Mouse (Mus musculus) cerebellum, adult 2 months (tissue): ENCODE results near the gene Pknox1. TPM values are rescaled to one million over a fixed set of nuclear protein-coding genes. Genes with fewer than 3 reads are reported as not detected.

Source experiments
- DNase-seq, 2 experiments: peaks; one replicate each; pipeline ENCODE4 v3.0.0; 2021
- H3K27ac ChIP-seq: fragments of 200-500 bp; 2 replicates; pipeline ENCODE4 v1.5.1; 2012; ENCODE audit warnings: low read length, control low read depth, inconsistent platforms; ENCODE audit not compliant: insufficient read depth
- H3K27me3 ChIP-seq: fragments of 200-500 bp; 2 replicates; pipeline ENCODE4 v1.6.1; 2012; ENCODE audit warnings: inconsistent platforms, mild to moderate bottlenecking, low read length, moderate library complexity; ENCODE audit not compliant: control insufficient read depth, insufficient read depth
- H3K4me1 ChIP-seq: fragments of 200-500 bp; 2 replicates; pipeline ENCODE4 v1.6.1; 2011; ENCODE audit warnings: low read length; ENCODE audit not compliant: control insufficient read depth, insufficient read depth
- H3K4me3 ChIP-seq: fragments of 200-500 bp; replicated peaks from 2 replicates; pipeline ENCODE3; 2011; ENCODE audit warnings: mild to moderate bottlenecking, low read depth, low read length, control low read depth; ENCODE audit not compliant: insufficient read depth
- CTCF ChIP-seq: fragments of 200-500 bp; IDR thresholded peaks from 2 replicates; pipeline ENCODE4 v1.5.1; 2011; ENCODE audit warnings: low read depth, mild to moderate bottlenecking, control low read depth, low read length, moderate library complexity, borderline replicate concordance; ENCODE audit not compliant: insufficient read depth
- POLR2A ChIP-seq: fragments of 200-500 bp; IDR thresholded peaks from 2 replicates; pipeline ENCODE4 v1.6.1; 2011; ENCODE audit warnings: low read length, control low read depth, borderline replicate concordance; ENCODE audit not compliant: insufficient read depth
- WGBS: fragments of 180-500 bp; shearing (Covaris S2); methylation state at CpG from one replicate; pipeline ENCODE4 v1.1.7; 2018; 5-methylcytosine and 5-hydroxymethylcytosine counted together
- polyA plus RNA-seq: library from polyadenylated mRNA; depleted of rRNA; stranded (reverse); fragments of >200 nt; gene quantifications from 2 replicates; pipeline ENCODE4 v1.2.3, GENCODE M21; 2012; rRNA removed

Pknox1 gene
- polyA plus RNA-seq, 1 experiment = 23.2 TPM

DNA sequence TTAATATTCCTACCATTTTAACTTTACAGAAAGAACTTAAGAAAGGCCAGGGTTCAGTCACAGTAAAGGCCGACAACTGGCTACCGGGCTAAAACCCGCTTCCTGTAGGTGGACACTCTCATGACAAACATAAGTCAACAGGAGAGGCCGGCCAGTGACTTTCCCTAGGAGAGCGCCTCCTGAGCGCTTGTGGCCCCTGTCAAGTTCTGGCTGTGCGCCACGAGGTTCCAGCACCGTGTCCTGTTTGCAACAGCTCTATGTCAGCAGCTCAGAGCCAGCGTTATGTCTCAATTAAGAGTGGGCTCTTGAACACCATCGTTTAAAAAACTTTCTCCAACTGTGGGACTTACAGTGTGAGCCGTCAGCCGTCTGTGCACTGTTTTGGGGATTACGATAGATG is 87.6 kb downstream of the Pknox1 start:
- H3K4me3 ChIP-seq = no peak overlapping the region
- no peaks in the 10 kb centered on the region for H3K27me3 ChIP-seq
- H3K4me1 ChIP-seq = no peaks in the 10 kb centered on the region
- WGBS = 55% methylated on average over 14 of the region's 14 CpGs
- no peak overlapping the region for H3K27ac ChIP-seq
- TF ChIP-seq CTCF (no peak), POLR2A (no peak)
- no peak for DNase-seq

DNA sequence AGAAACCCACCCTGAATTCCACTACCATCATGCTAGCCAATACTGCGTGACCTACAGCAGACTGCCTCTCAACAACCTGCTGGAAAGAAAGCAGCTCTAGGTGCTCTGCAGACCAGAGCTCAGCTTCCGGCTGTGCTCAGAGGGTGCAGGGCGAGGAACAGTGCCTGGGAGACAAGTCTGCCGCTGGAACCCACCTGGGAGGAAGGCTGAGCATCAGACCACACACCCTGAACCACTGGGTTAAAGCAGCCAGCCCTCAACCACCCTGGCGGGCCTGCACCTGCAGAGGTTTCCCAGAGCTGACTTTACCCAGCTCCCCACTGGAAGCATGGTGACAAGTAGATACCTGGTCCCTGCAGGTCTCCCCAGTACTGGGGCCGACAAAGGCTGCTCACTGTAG is 88.7 kb downstream of the Pknox1 start:
- no peaks in the 10 kb centered on the region for H3K27me3 ChIP-seq
- no peak for TF ChIP-seq CTCF
- TF ChIP-seq POLR2A = no peak
- DNase-seq = no peak
- no peak overlapping the region for H3K27ac ChIP-seq
- no peak overlapping the region for H3K4me3 ChIP-seq
- H3K4me1 ChIP-seq = no peaks in the 10 kb centered on the region
- WGBS = 85% methylated on average over 6 of the region's 6 CpGs

- Histone ChIP-seq H3K4me1 (no peaks in the 10 kb centered on the region; the same call in 1 of the 2 replicates), H3K4me3 (no peak overlapping the region), H3K27me3 (no peaks in the 10 kb centered on the region), H3K27ac (no peak overlapping the region)
- no peak for DNase-seq
- 46% methylated on average over 4 of the region's 4 CpGs for WGBS
- TF ChIP-seq POLR2A (no peak), CTCF (no peak)
These were observed 90.8 kb downstream of the Pknox1 start for GRCm38 (mm10) chr17:31655366-31655765.

DNA sequence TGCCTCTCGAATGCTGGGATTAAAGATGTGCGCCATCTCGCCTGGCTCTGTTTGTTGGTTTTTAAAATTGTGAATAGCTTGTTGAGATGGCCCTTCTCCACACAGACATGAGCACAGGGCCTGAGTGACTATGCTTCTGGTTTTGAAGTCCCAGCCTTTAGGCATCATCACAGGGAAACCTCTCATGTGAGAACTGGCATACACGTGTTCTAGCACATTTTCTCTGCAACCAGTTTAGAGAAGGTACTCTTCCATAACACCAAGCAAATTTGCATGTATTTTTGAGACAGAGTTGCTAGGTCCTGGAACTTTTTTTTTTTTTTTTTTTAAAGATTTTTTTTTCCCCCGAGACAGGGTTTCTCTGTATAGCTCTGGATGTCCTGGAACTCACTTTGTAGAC is 92.1 kb downstream of the Pknox1 start:
- TF ChIP-seq POLR2A (no peak), CTCF (no peak)
- H3K27ac ChIP-seq = no peak overlapping the region
- 76% methylated on average over 5 of the region's 5 CpGs for WGBS
- peaks cover under 1% of the 10 kb centered on the region; the same call in 1 of the 2 replicates for H3K4me1 ChIP-seq
- no peak overlapping the region for H3K4me3 ChIP-seq
- DNase-seq = no peak
- H3K27me3 ChIP-seq = no peaks in the 10 kb centered on the region

Other genes with a start within 250 kb of the Pknox1 start
- gene Pde9a, start 178.5 kb upstream of the Pknox1 start, polyA plus RNA-seq = 83.1 and 93.0 TPM in 2 replicates
- gene Wdr4, start 44.8 kb upstream of the Pknox1 start, polyA plus RNA-seq = 25.1 and 25.4 TPM in 2 replicates
- gene Ndufv3, start 44.6 kb upstream of the Pknox1 start, polyA plus RNA-seq = 421 and 446 TPM in 2 replicates
- gene Cbs, start 72.5 kb downstream of the Pknox1 start, polyA plus RNA-seq = 33.9 and 34.8 TPM in 2 replicates
- gene U2af1, start 94.2 kb downstream of the Pknox1 start, polyA plus RNA-seq = 177 and 184 TPM in 2 replicates
- 0.54 and 0.85 TPM in 2 replicates for gene Cryaa, start 113.1 kb downstream of the Pknox1 start, polyA plus RNA-seq